Mouse (Mus musculus) liver, embryonic 14.5 days (tissue): Measurements from ENCODE around the gene Nf1. TPM values are rescaled to one million over a fixed set of nuclear protein-coding genes. Genes with fewer than 3 reads are reported as not detected.

Experiments used
- ATAC-seq: fragments of 200-750 bp; cut with Nextera tagmentation; 2 replicates; pipeline ENCODE4 v1.8.0; 2017; ENCODE audit warnings: moderate number of reproducible peaks, mild to moderate bottlenecking, moderate library complexity; ENCODE audit not compliant: insufficient read depth
- DNase-seq, 3 experiments: peaks; one replicate each; pipeline ENCODE4 v3.0.0-alpha.2; 2012 to 2013; ENCODE audit warnings: low read depth in 3 of 3, low spot score in 3 of 3
- H3K27ac ChIP-seq: fragments of 300-500 bp; sonication (generic); 2 replicates; pipeline ENCODE4 v1.5.1; 2014; ENCODE audit warnings: moderate library complexity, mild to moderate bottlenecking, control low read depth, inconsistent platforms
- H3K27me3 ChIP-seq: fragments of 300-500 bp; sonication (generic); 2 replicates; pipeline ENCODE4 v1.6.1; 2014; ENCODE audit warnings: mild to moderate bottlenecking, low read length, moderate library complexity; ENCODE audit not compliant: control insufficient read depth, insufficient read depth
- H3K36me3 ChIP-seq: fragments of 300-500 bp; sonication (generic); replicated peaks from 2 replicates; pipeline ENCODE4 v1.6.1; 2014; ENCODE audit warnings: low read depth; ENCODE audit not compliant: control insufficient read depth, insufficient read depth
- H3K4me1 ChIP-seq, 2 experiments: fragments of 200-500 bp in 1 of 2; fragments of 300-500 bp in 1 of 2; sonication (generic) in 1 of 2; replicated peaks; 2 replicates each; pipeline ENCODE4 v1.6.1; 2012 to 2014; ENCODE audit warnings: antibody characterized with exemption in 1 of 2, inconsistent platforms in 1 of 2, low read length in 1 of 2; ENCODE audit not compliant: control insufficient read depth in 2 of 2, insufficient read depth in 2 of 2
- H3K4me2 ChIP-seq: fragments of 300-500 bp; sonication (generic); 2 replicates; pipeline ENCODE4 v1.6.1; 2014; ENCODE audit warnings: low read depth, mild to moderate bottlenecking, control low read depth, moderate library complexity
- H3K4me3 ChIP-seq, 2 experiments: fragments of 200-500 bp in 1 of 2; fragments of 300-500 bp in 1 of 2; sonication (generic) in 1 of 2; 2 replicates each; pipeline ENCODE4 v1.5.1; 2012 to 2014; ENCODE audit warnings: low read depth in 2 of 2, low read length in 2 of 2, mild to moderate bottlenecking in 2 of 2, control low read depth in 1 of 2, inconsistent platforms in 1 of 2, moderate library complexity in 1 of 2; ENCODE audit not compliant: insufficient read depth in 1 of 2
- H3K9ac ChIP-seq: fragments of 300-500 bp; sonication (generic); replicated peaks from 2 replicates; pipeline ENCODE4 v1.6.1; 2014; ENCODE audit warnings: mild to moderate bottlenecking, control low read depth, moderate library complexity
- H3K9me3 ChIP-seq: fragments of 300-500 bp; sonication (generic); 2 replicates; pipeline ENCODE4 v1.6.1; 2016; ENCODE audit warnings: low read length, mixed read lengths; ENCODE audit not compliant: control insufficient read depth
- CTCF ChIP-seq: IDR thresholded peaks from 2 replicates; pipeline ENCODE4 v1.5.1; 2016; ENCODE audit warnings: antibody characterized with exemption, low read depth, control low read depth
- EP300 ChIP-seq: IDR thresholded peaks from 2 replicates; pipeline ENCODE4 v1.6.1; 2016; ENCODE audit warnings: antibody characterized with exemption, low read depth
- WGBS: fragments of 180-500 bp; shearing (Covaris S2); extraction: QIAGEN DNeasy Blood & Tissue Kit; methylation state at CpG from one replicate; pipeline ENCODE4 v1.1.7; 2014; ENCODE audit not compliant: insufficient replicate concordance; 5-methylcytosine and 5-hydroxymethylcytosine counted together
- polyA plus RNA-seq, 2 experiments: library from polyadenylated mRNA; depleted of rRNA in 1 of 2; stranded (reverse) in 1 of 2; unstranded in 1 of 2; fragments of >200 nt; fragmentation: Nextera tagmentation in 1 of 2; extraction: Ambion mirVana in 1 of 2; gene quantifications; 2 replicates each; pipeline versions ENCODE4 v1.2.1 to v1.2.3; 2012 to 2014

Gene Nf1
- polyA plus RNA-seq, 2 experiments: 1.7 to 2.3 TPM

GRCm38 (mm10) chr11:79563493-79563892 lies 224.0 kb downstream of the Nf1 start:
- ATAC-seq (no peak), DNase-seq (no peak)
- TF ChIP-seq CTCF: no peak
- TF ChIP-seq EP300: no peak
- 72% methylated on average over 7 of the region's 7 CpGs for WGBS
- no peak overlapping the region for H3K9ac ChIP-seq
- no peaks in the 10 kb centered on the region for H3K4me1 ChIP-seq
- peaks cover 4% of the 10 kb centered on the region; the same call in 1 of the 2 replicates for H3K36me3 ChIP-seq
- no peaks in the 10 kb centered on the region for H3K9me3 ChIP-seq
- H3K27me3 ChIP-seq: no peaks in the 10 kb centered on the region
- H3K4me2 ChIP-seq: no peak overlapping the region
- H3K27ac ChIP-seq: no peak overlapping the region
- no peak overlapping the region for H3K4me3 ChIP-seq

DNA sequence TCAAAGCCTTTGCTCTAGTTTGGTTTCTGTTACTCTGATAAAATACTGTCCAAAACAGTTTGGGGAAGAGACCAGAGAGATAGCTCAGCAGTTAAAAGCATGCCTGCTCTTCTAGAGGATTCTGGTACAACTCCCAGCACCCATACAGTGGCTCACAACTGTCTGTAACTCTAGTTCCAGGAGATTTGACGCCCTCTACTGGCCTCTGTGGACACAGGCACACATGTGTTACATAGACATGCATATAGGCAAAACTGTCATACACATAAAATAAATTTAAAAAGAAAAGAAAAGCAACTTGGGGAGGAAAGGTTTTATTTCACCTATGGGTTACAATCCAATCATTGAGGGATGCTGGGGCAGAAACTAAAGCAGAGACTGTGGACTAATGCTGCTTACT lies 227.5 kb downstream of the Nf1 start:
- Histone ChIP-seq H3K27ac (no peak overlapping the region), H3K4me3 (no peak overlapping the region), H3K27me3 (no peaks in the 10 kb centered on the region), H3K4me2 (no peak overlapping the region), H3K36me3 (peaks cover 6% of the 10 kb centered on the region; the same call in 1 of the 2 replicates), H3K9me3 (no peaks in the 10 kb centered on the region), H3K4me1 (no peaks in the 10 kb centered on the region), H3K9ac (no peak overlapping the region)
- ATAC-seq (no peak), DNase-seq (no peak)
- peak; percentile 22; the same call in 1 of the 2 replicates for TF ChIP-seq CTCF
- no peak for TF ChIP-seq EP300
- WGBS: 50% methylated on average over 1 of the region's 1 CpGs

DNA sequence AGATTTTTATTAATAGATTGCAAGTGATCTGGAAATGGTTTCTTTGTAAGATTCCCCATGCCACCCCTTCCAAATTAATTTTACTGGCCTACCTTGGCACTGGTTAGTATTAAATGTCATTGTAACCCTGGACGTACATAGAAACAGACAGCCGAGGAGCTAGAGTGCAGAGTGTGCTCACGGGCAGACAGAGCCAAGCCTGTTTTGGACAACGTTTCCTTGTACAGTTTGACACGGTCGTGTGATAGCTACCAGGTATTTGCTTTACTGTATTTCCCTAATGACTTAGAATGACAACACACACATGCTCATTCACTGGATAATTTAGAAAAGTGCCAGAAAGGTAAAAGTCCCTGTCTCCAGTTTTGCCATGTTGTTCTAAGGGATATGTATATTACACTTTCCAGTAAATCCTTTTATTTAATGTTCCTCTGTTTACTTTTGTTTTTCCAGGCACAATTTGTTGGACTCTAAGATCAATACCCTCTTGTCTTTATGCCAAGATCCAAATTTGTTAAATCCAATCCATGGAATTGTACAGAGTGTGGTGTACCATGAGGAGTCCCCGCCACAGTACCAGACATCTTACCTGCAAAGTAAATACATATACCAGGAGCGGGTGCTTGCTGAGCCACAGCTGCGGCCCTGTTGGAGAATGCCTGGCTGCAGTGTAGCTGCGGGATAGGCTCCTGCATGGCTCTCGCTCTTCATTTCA lies 228.9 kb downstream of the Nf1 start:
- H3K4me2 ChIP-seq: no peak overlapping the region
- no peak overlapping the region for H3K4me3 ChIP-seq
- H3K4me1 ChIP-seq: no peaks in the 10 kb centered on the region
- 75% methylated on average over 11 of the region's 11 CpGs for WGBS
- H3K36me3 ChIP-seq: peaks cover 6% of the 10 kb centered on the region; the same call in 1 of the 2 replicates
- ATAC-seq (no peak), DNase-seq (no peak)
- H3K9ac ChIP-seq: no peak overlapping the region
- H3K27me3 ChIP-seq: no peaks in the 10 kb centered on the region
- H3K9me3 ChIP-seq: no peaks in the 10 kb centered on the region
- no peak overlapping the region for H3K27ac ChIP-seq
- no peak for TF ChIP-seq CTCF
- TF ChIP-seq EP300: no peak

DNA sequence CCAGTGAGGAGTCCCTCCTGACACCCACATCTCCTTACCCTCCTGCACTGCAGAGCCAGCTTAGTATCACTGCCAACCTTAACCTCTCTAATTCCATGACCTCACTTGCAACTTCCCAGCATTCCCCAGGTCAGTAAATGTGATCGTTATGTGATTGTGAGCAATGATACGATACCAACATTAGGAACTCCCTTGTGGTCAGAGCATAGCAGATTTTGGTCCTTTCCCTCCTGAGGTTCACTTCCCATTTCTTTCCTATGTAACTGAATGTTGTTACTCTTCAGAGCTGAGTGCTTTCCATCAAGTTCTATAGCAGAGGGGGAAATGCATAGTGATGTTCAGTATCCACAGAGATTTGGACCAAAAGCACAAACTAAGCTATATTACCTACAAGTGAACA lies 230.8 kb downstream of the Nf1 start:
- Histone ChIP-seq H3K4me3 (no peak overlapping the region), H3K9me3 (no peaks in the 10 kb centered on the region), H3K9ac (no peak overlapping the region), H3K4me1 (no peaks in the 10 kb centered on the region), H3K4me2 (no peak overlapping the region), H3K36me3 (peaks cover 5% of the 10 kb centered on the region; the same call in 1 of the 2 replicates), H3K27me3 (no peaks in the 10 kb centered on the region), H3K27ac (no peak overlapping the region)
- DNase-seq (no peak), ATAC-seq (no peak)
- 79% methylated on average over 2 of the region's 2 CpGs for WGBS
- no peak for TF ChIP-seq EP300
- no peak for TF ChIP-seq CTCF

DNA sequence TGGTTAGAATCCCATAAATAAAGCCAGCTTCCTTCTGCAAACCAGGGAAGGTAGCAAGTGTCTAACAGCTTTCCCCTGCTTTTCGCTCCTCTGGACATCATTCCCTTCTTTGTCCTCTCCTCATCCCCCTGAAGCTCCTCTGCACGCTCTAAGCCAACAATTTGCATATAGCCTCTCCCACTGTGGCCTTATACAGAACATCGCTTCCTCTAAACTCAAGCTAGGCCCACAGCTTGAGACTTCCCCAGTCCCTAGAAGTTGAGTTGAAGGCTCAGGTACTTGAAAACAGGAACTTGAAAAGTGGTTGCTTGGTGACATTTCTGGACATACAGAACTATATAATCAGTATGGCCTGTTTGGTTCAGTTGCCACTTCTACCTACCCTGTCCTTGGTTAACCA lies 234.3 kb downstream of the Nf1 start:
- no peak for TF ChIP-seq CTCF
- no peak for TF ChIP-seq EP300
- Histone ChIP-seq H3K27ac (no peak overlapping the region), H3K36me3 (peaks cover 2% of the 10 kb centered on the region; the same call in 1 of the 2 replicates), H3K9me3 (no peaks in the 10 kb centered on the region), H3K4me3 (no peak overlapping the region), H3K4me2 (no peak overlapping the region), H3K4me1 (no peaks in the 10 kb centered on the region), H3K27me3 (no peaks in the 10 kb centered on the region), H3K9ac (no peak overlapping the region)
- 59% methylated on average over 3 of the region's 3 CpGs for WGBS
- ATAC-seq: no peak
- DNase-seq: no peak
